Mouse (Mus musculus) heart, postnatal 0 days (tissue): ENCODE data around the gene Neurl1b.

Experiments used
- CTCF ChIP-seq: IDR thresholded peaks from 2 replicates; pipeline ENCODE4 v1.5.1; 2016; ENCODE audit warnings: antibody characterized with exemption, control low read depth, low read depth
- EP300 ChIP-seq: IDR thresholded peaks from 2 replicates; pipeline ENCODE4 v1.6.1; 2016; ENCODE audit warnings: antibody characterized with exemption, low read depth

DNA sequence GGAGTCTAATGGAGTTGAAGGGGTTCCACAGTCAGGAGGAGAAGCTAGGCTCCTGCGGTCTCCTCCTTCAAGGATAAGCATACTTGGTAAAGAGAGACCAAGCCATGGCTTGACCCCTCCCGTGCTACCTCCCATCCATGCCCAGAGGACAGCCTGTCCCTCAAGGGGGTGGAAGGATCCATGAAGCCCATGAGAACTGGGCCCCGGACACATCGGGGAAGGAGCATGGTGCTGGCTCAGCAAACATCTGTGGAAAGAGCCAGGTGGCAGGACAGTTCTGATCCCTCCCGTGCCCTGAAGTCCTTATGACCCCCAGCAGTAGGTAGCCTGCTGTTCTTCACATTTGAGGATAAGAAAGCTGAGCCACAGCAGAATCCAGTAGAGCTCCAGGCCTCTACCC, 48.8 kb downstream of the Neurl1b start:
- TF ChIP-seq EP300 (no peak), CTCF (no peak)
